Mouse (Mus musculus): ENCODE measurements around the gene Lca5. TPM values are rescaled to one million over a fixed set of nuclear protein-coding genes. Genes with fewer than 3 reads are reported as not detected.

Gene Lca5
- polyA plus RNA-seq, 2 experiments, result 11.7 to 17.9 TPM

DNA sequence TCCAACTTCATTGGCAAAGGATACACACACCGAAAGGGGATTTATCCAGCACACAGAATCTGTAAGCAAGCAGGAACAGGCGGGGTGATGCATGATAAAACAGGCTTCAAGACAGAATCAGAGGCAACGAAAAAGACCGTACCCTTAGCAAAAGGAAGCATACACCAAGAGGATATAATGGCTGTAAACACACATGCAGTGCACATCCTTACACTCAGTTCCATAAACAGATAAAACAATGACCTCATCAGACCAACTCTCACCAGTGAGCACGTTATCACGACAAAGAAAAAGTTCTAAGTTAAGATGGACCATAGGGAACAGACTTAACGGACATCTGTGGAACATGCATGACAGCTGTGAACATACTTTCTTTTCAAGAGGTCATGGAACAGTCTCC lies 35.8 kb downstream of the Lca5 start:
- H3K9me3 ChIP-seq (ENCODE audit: control insufficient read depth, low read length), result no peaks in the 10 kb centered on the region
- no peak overlapping the region for H3K4me3 ChIP-seq (replicated peaks; ENCODE audit: low read length)
- ATAC-seq (ENCODE audit: low FRiP score, low read depth) (no peak), DNase-seq (ENCODE audit: low spot score) (no peak)
- 82% methylated on average over 7 of the region's 7 CpGs for WGBS
- no peak overlapping the region for H3K27ac ChIP-seq (replicated peaks; ENCODE audit: low read depth, low read length)
- peaks cover 14% of the 10 kb centered on the region; the same call in 1 of the 2 replicates for H3K36me3 ChIP-seq (ENCODE audit: control insufficient read depth, insufficient read depth, low read length)
- H3K9ac ChIP-seq (ENCODE audit: low read depth, low read length, severe bottlenecking), result no peak overlapping the region
- H3K4me2 ChIP-seq (replicated peaks; ENCODE audit: low read depth, low read length, severe bottlenecking), result no peak overlapping the region
- no peak for TF ChIP-seq POLR2A (IDR thresholded peaks at IDR 0.05; ENCODE audit: borderline replicate concordance, extremely low read depth, insufficient read depth, insufficient read length)
- H3K27me3 ChIP-seq (ENCODE audit: control insufficient read depth, insufficient read depth, low read length), result no peaks in the 10 kb centered on the region
- no peaks in the 10 kb centered on the region for H3K4me1 ChIP-seq (ENCODE audit: control insufficient read depth, insufficient read depth, low read length)

DNA sequence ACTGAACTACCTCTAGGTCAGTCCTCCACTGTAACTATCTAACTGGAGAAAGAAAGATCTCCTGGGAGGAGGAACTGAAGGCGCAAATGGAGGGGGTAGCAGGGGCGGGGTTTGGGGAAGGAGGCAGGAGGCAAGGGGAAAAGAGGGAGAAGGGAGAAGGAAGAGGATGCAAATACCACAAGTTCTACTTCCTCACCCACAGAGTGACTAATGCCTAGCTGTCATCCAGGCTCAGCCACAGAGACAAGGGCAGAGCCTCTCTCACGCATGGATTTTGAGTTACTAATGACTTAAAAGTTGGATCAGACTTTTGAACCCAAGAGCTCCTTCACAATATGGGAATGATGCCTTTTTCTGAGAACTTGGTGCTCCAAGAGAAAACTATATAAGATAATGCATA lies 40.1 kb downstream of the Lca5 start:
- H3K27ac ChIP-seq (replicated peaks; ENCODE audit: low read depth, low read length), result no peak overlapping the region
- no peak overlapping the region for H3K4me3 ChIP-seq (replicated peaks; ENCODE audit: low read length)
- WGBS, result 65% methylated on average over 3 of the region's 3 CpGs
- no peak overlapping the region for H3K4me2 ChIP-seq (replicated peaks; ENCODE audit: low read depth, low read length, severe bottlenecking)
- no peak overlapping the region for H3K9ac ChIP-seq (ENCODE audit: low read depth, low read length, severe bottlenecking)
- no peak for ATAC-seq (ENCODE audit: low FRiP score, low read depth)
- TF ChIP-seq POLR2A (IDR thresholded peaks at IDR 0.05; ENCODE audit: borderline replicate concordance, extremely low read depth, insufficient read depth, insufficient read length), result no peak
- no peaks in the 10 kb centered on the region for H3K4me1 ChIP-seq (ENCODE audit: control insufficient read depth, insufficient read depth, low read length)
- peaks cover 24% of the 10 kb centered on the region for H3K36me3 ChIP-seq (ENCODE audit: control insufficient read depth, insufficient read depth, low read length)
- H3K9me3 ChIP-seq (ENCODE audit: control insufficient read depth, low read length), result no peaks in the 10 kb centered on the region
- no peaks in the 10 kb centered on the region for H3K27me3 ChIP-seq (ENCODE audit: control insufficient read depth, insufficient read depth, low read length)
- DNase-seq (ENCODE audit: low spot score), result no peak

DNA sequence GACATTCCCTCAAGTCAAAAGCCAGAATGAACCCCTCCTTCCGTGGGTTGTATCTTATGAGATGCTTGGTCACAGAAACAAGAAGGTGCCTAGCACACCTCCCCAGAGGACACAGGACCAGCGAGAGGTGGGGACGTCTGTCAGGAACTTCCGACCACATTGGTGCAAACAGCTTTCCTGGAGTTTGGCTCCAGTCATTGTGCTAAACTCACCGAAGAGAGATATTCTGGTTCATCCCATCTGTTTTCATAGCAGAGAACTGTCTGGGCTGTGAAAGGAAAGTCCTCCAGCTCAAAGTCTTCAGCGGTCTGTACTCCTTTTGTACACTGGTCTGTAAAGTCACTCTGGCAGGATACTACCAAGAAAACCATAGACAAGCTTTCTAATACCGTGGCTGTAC lies 41.5 kb downstream of the Lca5 start:
- WGBS, result 94% methylated on average over 7 of the region's 7 CpGs
- no peak for ATAC-seq (ENCODE audit: low FRiP score, low read depth)

DNA sequence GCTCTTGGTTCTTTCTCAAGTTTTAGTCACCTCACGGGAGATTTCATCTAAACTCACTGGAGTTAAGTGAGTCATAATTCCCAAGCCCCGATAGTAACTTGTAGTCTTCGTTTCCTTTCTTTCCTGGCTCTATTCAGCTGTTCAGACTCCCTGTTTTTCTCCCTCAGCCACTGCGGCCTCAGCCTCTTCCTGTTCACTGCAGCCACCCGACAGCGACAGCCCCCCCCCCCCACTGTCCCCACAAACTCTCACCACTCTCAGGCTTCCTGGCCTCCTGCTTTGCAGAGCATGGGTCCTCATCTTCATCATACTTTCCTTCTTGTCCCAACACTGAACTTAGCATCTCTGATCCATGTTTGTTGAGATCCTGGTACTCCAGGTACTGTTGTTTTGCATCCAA lies 42.7 kb downstream of the Lca5 start:
- H3K36me3 ChIP-seq (ENCODE audit: control insufficient read depth, insufficient read depth, low read length), result peaks cover 32% of the 10 kb centered on the region
- H3K9ac ChIP-seq (ENCODE audit: low read depth, low read length, severe bottlenecking), result no peak overlapping the region
- no peaks in the 10 kb centered on the region for H3K9me3 ChIP-seq (ENCODE audit: control insufficient read depth, low read length)
- H3K27ac ChIP-seq (replicated peaks; ENCODE audit: low read depth, low read length), result no peak overlapping the region
- no peaks in the 10 kb centered on the region for H3K27me3 ChIP-seq (ENCODE audit: control insufficient read depth, insufficient read depth, low read length)
- H3K4me3 ChIP-seq (replicated peaks; ENCODE audit: low read length), result no peak overlapping the region
- H3K4me2 ChIP-seq (replicated peaks; ENCODE audit: low read depth, low read length, severe bottlenecking), result no peak overlapping the region
- DNase-seq (ENCODE audit: low spot score) (no peak), ATAC-seq (ENCODE audit: low FRiP score, low read depth) (no peak)
- 79% methylated on average over 5 of the region's 6 CpGs for WGBS
- H3K4me1 ChIP-seq (ENCODE audit: control insufficient read depth, insufficient read depth, low read length), result no peaks in the 10 kb centered on the region
- no peak for TF ChIP-seq POLR2A (IDR thresholded peaks at IDR 0.05; ENCODE audit: borderline replicate concordance, extremely low read depth, insufficient read depth, insufficient read length)

More for the DNA sequence above, 41.5 kb downstream of the Lca5 start:
- no peaks in the 10 kb centered on the region for H3K9me3 ChIP-seq (ENCODE audit: control insufficient read depth, low read length)
- TF ChIP-seq POLR2A (IDR thresholded peaks at IDR 0.05; ENCODE audit: borderline replicate concordance, extremely low read depth, insufficient read depth, insufficient read length), result no peak
- H3K4me2 ChIP-seq (replicated peaks; ENCODE audit: low read depth, low read length, severe bottlenecking), result no peak overlapping the region
- DNase-seq (ENCODE audit: low spot score), result no peak
- no peak overlapping the region for H3K27ac ChIP-seq (replicated peaks; ENCODE audit: low read depth, low read length)
- H3K4me3 ChIP-seq (replicated peaks; ENCODE audit: low read length), result no peak overlapping the region
- H3K4me1 ChIP-seq (ENCODE audit: control insufficient read depth, insufficient read depth, low read length), result no peaks in the 10 kb centered on the region
- no peak overlapping the region for H3K9ac ChIP-seq (ENCODE audit: low read depth, low read length, severe bottlenecking)
- H3K36me3 ChIP-seq (ENCODE audit: control insufficient read depth, insufficient read depth, low read length), result peaks cover 32% of the 10 kb centered on the region
- H3K27me3 ChIP-seq (ENCODE audit: control insufficient read depth, insufficient read depth, low read length), result no peaks in the 10 kb centered on the region

DNA sequence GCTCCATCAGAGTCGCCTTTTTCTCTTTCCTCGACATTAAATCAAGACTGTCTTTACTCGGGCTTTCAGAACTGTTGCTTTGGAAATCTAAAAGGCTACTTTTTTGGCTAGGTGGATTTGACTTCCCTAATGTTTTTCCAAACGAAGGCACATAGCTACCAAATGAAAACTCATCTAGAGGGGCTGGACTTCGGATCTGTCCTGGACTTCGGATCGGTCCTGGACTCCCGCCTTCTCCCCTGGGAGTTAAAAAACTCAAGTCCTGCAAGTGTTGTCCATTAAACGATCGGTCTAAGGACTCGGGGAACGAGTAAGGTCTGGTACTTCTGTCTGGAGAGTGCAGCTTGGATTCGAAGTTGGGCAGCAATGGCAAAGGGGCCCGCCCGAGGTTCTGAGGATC lies 45.5 kb downstream of the Lca5 start:
- Histone ChIP-seq H3K4me3 (replicated peaks; ENCODE audit: low read length) (no peak overlapping the region), H3K4me1 (ENCODE audit: control insufficient read depth, insufficient read depth, low read length) (no peaks in the 10 kb centered on the region), H3K9ac (ENCODE audit: low read depth, low read length, severe bottlenecking) (no peak overlapping the region), H3K27me3 (ENCODE audit: control insufficient read depth, insufficient read depth, low read length) (no peaks in the 10 kb centered on the region), H3K4me2 (replicated peaks; ENCODE audit: low read depth, low read length, severe bottlenecking) (no peak overlapping the region), H3K9me3 (ENCODE audit: control insufficient read depth, low read length) (no peaks in the 10 kb centered on the region), H3K36me3 (ENCODE audit: control insufficient read depth, insufficient read depth, low read length) (peaks cover 25% of the 10 kb centered on the region), H3K27ac (replicated peaks; ENCODE audit: low read depth, low read length) (no peak overlapping the region)
- no peak for DNase-seq (ENCODE audit: low spot score)
- no peak for ATAC-seq (ENCODE audit: low FRiP score, low read depth)
- 87% methylated on average over 15 of the region's 15 CpGs for WGBS
- TF ChIP-seq POLR2A (IDR thresholded peaks at IDR 0.05; ENCODE audit: borderline replicate concordance, extremely low read depth, insufficient read depth, insufficient read length), result no peak

DNA sequence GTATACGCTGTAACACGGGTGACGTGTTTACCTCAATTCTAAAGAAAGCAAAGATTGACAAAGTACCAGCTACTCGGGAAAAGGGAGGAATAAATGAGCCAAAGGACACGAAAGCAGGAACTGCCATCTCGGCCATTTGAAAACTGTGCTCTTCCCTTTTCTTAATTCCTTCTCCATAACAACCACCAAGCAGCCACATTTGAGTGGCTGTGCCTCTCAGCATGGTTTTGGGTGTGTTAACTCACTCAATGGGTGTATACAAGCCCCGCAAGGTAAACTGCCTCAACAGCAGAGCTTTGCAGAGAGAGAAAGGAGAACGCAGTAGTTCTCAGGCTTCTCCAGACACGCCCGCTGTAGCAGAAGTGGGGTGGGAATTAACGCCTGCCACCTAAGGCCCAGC lies 48.9 kb downstream of the Lca5 start:
- ATAC-seq (ENCODE audit: low FRiP score, low read depth) (no peak), DNase-seq (ENCODE audit: low spot score) (no peak)
- Histone ChIP-seq H3K9me3 (ENCODE audit: control insufficient read depth, low read length) (no peaks in the 10 kb centered on the region), H3K9ac (ENCODE audit: low read depth, low read length, severe bottlenecking) (no peak overlapping the region), H3K36me3 (ENCODE audit: control insufficient read depth, insufficient read depth, low read length) (peaks cover 14% of the 10 kb centered on the region), H3K4me1 (ENCODE audit: control insufficient read depth, insufficient read depth, low read length) (no peaks in the 10 kb centered on the region), H3K4me2 (replicated peaks; ENCODE audit: low read depth, low read length, severe bottlenecking) (no peak overlapping the region), H3K27me3 (ENCODE audit: control insufficient read depth, insufficient read depth, low read length) (no peaks in the 10 kb centered on the region), H3K4me3 (replicated peaks; ENCODE audit: low read length) (no peak overlapping the region), H3K27ac (replicated peaks; ENCODE audit: low read depth, low read length) (no peak overlapping the region)
- 85% methylated on average over 11 of the region's 11 CpGs for WGBS
- no peak for TF ChIP-seq POLR2A (IDR thresholded peaks at IDR 0.05; ENCODE audit: borderline replicate concordance, extremely low read depth, insufficient read depth, insufficient read length)
